Mouse (Mus musculus) left cerebral cortex, adult 8-10 months (tissue): ENCODE results near the gene Parvb. TPM values are rescaled to one million over a fixed set of nuclear protein-coding genes. Genes with fewer than 3 reads are reported as not detected.

ENCODE experiments used
- DNase-seq, 2 experiments: peaks; one replicate each; pipeline ENCODE4 v3.0.0; 2022; ENCODE audit warnings: low spot score in 2 of 2
- total RNA-seq, 4 experiments: library from RNA; stranded (reverse); gene quantifications; 2 replicates each; pipeline ENCODE4 v1.2.4; 2022

The Parvb gene
- total RNA-seq = 10 to 100 TPM; 15.8 to 20.0 (median 17.9) TPM

DNA sequence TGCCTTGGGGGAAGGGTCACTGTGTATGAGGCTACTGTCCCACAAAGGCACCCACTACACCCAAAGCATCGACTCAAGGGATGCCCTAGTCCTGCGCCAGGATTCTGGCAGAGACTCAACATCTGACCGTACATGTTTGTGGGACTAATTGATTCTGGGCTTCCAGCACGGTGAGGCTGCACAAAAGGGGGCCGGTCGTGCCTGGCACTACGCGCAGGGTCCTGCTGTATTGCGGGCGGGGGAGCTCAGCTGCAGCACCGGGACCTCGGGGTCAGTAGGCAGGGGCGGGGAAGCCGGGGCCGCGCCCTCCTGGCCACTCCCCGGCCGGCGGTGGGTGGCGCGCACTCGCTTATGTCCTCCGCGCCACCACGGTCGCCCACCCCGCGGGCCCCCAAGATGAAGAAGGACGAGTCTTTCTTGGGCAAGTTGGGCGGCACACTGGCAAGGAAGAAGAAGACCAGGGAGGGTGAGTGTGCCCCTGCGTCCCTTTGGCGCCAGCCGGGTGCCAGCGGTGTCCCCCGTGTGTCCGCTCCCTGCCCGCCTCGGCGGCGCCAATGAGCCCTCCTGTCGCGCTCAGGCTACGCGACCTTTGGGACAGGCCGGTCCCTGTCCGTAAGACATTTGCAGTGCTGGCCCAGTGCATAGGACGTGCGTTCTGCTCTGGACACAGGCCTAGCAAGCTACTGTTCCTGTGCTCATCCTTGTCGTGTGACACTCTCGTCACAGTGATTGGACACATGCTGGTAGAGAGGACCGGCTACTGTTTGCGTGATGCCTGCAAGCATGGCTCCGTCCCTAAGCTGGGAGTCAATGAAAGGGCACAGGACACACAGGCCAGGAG, at the start of gene Parvb:
Gene Parvb (plus strand): TSS at position 323 of the 841 bp plus-strand sequence.
- peak; percentile 40 to 49 for DNase-seq

DNA sequence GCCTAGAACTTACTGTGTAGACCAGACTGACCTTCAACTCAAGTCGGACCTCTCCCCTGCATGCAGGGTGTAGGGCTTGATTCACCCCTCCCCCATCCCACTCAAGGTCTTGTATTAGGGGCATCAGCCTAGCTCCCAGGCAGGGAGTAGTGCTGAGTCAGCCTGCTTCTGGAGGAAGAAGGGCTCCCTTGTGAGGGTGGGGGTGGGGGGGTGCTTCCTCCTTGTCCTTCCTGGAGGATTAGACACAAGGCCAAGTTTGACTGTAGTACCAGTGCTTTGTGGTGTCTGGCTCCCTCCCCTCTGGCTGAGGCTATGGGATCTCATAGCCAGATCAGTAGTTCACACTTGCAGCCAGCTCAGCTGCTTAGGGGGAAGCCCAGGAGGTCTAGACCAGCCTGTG, 47.9 kb upstream of the Parvb start:
- no peak for DNase-seq

DNA sequence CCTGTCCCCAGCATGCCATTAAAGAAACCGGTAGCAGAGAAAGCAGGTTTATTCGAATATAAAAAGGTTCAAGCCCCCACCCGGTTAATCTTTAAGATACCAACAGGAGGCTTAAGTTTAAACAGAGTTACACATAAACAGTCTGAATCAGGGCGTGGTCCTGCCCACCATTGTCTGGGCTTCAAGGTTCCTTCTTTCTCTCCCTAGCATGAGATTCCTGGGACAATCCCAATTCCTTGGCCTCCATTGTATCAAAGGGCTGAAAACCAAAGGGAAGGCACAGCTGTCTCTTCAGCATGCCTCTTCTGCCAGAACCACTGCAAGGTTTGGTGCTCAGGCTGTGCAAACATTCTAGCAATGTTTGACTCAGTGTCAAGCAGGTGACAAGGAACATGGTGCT, 45.6 kb upstream of the Parvb start:
- DNase-seq = no peak

DNA sequence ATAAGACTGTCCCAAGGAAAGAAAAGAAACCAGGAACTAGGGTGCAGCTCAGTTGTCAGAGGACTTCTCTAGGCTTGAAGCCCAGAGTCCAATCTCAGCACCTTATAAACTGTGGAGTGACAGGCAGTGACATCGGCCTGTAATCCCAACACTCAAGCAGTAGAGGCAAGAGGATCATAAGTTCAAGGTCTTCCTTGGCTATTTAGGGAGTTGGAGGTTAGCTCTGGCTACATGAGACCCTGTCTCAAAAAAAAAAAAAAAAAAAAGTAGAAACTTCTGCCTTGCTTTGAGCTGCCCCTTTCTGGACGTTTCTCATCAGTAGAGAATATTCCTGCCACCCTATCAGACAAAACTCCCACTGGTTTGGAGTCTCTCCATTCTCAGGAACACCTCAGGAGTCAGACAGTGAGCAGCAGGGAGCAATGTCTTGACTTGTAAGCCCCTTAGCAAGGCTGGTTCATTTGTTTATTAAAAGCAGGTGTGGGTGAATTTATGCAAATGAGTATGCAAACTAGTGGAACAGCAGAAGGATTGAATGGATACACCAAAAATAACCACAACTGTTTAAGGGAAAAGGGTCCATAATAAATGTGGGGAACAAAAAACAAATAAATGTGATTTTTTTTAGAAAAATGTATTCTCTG, 42.8 kb upstream of the Parvb start:
- no peak for DNase-seq

DNA sequence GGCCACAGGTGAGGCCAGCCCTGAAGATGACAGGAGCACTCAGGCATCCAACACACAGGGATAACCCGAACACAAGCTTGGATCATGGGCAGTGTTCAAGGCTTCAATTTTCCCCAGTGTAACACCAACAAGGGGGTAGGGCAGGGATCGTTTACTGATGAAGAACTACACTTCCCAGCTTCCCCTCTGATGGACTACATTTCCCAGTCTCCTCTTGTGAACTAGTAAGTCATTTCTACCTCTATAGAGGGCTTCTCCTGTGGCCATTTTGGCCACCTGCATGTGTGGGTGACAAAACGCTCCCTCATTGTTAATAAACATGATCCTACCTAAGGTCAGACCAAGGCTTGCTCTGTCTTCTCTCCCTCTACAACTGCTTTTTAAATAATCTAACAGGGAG, 42.0 kb upstream of the Parvb start:
- DNase-seq = no peak

DNA sequence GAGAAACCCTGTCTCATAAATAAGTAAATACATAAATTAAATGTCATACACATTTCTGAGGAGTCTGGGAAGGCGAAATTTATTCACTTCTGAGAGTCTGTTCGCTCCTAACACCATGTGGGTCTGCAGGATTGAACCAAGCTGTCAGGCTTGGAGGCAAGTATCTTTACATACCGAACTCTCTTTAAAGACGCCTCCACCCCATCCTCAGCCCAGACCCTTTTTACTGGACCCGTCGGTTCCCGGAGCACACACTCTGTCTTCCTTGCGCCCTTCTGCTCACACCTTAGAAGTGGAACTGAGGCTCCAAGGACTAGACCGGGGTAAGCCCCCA, 40.2 kb upstream of the Parvb start:
- no peak for DNase-seq

DNA sequence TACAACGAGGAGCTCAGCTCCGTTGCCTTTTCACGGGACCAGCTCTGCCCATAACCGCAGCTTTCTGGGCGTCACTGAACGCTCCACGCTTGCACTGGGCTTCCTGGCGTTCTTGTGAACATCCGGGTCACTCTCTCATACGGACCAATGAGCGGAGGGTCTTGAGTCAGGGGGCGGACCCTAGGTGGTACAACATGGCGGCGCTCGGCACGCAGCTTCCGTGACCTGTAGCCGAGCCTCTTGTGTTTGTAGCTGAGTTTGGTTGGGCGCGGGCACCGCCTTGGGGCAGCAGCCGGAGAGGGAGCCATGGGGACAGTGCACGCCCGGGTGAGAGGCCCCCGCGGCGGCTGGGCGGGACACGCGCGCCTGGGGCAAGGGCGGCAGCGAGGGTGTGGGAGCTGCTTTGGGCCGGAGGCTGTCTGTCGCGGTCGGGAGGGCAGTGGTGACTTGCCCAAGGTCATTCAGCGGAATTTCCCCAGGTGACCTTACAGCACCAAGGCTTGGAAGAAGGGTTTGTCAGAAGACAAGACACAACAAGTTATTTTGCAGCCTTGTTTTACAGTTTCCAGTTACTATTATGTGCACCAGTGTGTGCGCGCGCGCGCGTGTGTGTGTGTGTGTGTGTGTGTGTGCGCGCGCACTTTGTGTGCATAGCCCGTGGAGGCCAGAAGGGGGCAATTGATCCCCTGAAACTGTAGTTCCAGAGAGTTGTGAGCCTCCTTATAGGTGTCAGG, 39.6 kb upstream of the Parvb start, which contains the start of gene Samm50:
Gene Samm50 (plus strand): TSS at position 184 of the 734 bp plus-strand sequence.
- peak; percentile 88 to 94 for DNase-seq

DNA sequence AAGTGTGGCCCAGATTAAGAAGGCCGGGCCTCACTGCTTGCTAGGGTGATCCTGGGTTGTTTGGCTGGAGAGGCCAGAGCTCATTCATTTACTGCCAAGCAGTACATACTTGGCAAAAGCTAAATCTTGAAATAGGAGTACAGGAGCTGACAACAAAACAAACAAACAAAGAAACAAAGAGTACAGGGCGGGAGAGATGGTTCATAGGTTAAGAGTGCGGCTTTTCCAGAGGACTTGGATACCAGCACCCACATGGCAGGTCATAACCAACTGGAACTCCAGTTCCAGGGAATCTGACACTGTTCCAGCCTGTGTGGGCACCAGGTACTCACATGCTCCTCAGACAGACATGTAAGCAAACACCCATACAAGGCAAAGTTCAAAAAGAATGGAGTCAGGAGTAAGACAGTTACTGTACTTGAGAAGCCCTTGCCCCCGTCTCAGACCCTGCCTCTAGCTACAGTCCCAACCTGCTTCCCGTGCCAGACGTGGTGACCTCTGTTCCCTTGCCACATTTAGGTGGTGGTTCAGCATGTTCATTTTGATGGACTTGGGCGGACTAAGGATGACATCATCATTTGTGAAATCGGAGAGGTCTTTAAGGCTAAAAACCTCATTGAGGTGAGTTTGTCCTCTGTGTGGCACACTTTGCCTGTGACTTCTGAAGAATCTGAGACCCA, 35.2 kb upstream of the Parvb start:
- DNase-seq = no peak

DNA sequence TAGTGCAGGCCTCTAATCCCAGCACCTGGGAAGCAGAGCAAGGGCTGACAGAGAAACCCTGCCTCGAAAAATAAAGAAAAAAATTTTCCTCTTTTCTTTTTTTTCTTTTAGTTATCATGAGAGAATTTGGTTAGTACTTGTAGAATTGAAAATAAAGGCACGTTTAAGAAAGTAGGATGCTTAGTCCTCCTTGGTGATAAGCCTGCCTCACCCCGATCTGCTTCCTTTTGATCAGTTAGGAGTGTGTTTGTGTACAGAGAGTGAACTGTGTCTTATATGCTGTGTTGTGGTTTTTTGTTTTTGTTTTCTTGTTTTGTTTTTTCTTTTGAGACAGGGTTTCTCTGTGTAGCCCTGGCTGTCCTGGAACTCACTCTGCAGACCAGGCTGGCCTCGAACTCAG, 24.5 kb upstream of the Parvb start:
- no peak for DNase-seq

DNA sequence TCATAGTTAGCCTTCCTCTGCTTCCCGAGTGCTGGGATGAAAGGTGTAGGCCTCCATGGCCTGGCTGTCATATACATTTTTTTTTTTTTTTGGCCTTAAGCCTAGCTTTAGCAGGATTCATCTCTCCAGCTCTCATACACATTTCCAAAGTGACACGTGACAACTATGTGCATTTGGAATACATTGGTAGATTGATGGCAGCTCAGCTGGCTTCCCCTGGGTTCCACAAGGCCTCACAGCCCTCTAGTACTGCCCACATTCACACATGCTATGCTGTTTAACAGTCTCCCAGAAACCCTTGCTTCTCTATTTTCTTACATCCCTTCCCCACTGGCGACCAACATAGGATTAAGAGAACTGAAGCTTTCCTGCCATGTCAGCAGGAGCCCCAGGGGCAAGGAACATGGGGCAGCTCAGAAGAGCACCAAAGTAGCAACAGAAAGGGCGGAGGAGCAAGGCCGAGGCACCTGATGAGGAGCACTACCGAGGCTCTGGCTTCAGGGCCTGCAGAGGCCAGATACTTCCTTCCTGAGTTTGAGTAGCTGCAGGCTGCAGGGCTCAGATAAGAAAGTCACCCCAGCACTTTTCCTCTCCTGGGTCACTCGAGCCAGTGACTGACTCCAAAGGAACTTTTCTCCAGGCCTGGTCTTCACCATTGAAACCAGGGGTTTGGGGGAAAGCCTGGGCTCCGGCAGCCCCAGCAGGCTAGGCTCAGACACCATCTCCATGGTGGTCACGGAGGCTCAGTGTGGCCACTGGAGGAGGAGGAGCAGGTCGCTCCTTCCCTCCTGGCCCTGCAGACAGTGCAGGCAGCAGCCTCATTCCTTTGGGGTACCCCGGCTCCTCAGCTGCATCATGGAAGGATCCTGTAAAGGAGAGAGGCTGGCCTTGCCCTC, 22.1 kb upstream of the Parvb start:
- DNase-seq = no peak

DNA sequence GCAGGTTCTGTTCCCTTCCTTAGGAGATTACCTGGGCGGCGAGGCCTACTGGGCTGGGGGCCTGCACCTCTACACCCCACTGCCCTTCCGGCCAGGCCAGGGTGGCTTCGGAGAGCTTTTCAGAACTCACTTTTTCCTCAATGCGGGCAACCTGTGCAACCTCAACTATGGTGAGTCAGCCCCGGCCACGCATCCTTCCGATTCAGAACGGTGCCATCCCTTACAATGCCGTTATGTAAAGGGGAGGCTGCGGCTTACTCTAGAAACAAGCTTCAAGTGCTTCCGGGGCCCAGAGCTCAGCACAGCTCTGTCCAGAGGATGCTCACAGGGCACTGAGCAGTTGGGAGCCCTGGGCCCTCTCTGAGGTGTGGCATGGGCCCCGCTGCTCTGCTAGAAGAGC, 21.4 kb upstream of the Parvb start:
- DNase-seq = no peak

DNA sequence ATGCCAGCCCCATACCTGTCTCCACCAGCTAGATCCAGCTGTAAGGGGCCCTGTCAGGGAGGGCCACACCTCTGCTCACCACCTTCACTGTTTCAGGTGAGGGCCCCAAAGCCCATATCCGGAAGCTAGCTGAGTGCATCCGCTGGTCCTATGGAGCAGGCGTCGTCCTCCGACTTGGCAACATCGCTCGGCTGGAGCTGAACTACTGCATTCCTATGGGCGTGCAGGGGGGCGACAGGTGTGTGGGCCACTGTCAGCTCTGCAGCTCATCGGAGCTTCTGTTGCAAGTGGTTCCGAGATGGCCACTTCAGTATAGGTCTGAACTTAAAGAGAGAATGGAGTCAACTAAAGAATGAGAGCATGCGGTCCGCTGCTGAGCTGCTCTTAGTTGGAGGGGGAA, 20.9 kb upstream of the Parvb start:
- DNase-seq = no peak

DNA sequence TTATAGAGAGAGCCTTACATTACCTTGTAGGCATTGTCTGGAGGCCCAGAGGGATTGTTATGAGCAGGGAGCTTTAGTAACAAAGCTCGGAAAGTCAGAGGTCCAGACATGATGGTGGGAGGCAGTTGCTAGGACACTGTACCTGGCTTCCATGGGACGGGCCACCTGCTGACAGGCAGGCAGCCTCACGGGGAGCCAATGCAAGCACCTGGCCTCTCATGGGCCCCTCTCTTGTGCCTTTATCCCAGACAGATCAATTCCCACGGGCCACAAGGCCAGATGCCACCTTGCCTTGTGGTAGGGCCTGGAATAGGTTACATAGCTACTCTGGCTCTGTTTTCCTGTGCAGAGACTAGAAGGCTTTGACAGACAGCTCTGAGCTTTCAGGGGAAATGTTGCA, 20.3 kb upstream of the Parvb start:
- DNase-seq = no peak

DNA sequence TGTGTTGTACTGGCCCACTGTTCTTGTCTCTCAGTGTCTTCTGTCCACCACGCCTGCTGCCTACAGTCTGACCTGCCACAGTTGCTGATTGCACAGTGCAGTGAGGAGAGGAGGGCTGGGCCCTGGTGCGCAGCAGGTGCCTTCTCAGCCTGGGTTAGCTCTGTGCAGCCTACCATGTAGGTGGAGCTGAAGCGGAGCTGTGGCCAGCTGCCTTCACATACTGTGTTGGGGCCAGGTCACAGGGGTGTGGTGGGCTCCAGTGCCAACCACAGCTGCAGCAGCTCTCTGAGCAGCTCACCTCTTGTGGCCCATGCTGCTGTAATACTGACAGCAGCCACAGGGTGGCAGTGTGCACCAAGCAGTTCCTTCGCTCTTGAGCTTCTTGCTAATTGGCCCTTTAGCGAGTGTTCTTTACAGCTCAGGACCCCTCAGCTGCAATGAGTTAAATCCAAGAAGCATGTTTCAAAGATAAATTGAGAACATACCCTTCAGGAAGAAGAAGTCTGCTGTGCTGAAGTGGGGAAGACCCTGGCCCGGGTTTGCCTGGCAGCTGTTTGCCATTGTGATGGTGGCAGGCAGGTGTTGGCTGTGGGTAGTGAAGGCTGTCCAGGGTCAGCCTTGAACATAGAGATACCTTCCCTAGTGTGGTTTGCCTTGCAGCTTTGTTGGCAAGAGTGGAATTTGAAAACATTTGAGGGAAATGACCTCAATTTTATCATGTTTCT, 19.6 kb upstream of the Parvb start:
- peak; percentile 62 to 94 for DNase-seq

DNA sequence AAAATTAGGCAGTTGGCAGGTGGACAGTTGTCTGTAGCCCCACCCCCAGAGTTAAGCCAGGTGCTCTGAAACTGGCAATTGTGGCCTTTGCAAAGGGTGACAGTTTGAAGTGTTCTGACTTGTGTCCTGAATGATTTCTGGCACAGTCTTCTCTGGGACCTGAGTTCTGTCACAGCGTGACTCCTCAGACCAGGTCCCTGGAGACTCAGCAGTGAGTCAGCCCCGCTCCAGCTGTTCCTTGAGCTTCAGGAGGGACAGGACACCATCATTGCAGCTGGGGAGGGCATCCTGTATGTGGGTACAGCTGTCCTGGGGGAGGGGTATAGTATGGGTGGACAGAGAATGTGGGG, 19.1 kb upstream of the Parvb start:
- DNase-seq = no peak

DNA sequence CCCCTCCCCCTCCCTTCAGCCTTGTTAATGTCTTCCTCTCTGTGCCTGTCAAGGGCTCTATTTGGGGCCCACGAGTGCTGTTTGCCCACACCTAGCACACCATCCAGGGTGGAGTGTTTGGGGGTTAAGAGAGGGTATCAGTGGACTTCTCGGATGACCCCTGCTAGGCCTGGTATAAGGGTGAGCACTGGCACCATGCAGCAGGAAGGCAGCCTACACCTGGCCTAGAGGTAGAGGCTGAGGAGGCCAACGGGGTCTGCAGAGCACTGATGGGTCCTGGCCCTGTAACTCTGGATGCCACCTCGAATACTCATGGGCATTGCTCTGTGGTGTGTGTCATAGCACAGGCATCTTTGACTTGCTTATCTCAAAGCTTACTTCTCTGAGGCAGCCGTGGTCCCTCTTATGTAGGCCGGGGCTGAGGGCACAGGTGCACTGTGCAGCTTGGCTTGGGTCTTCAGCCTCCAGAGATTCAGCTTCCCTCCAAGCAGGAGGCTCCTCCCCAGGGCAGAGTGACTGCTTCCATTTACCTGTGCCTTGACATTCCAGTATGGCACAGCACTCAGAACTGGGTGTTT, 18.6 kb upstream of the Parvb start:
- no peak for DNase-seq

DNA sequence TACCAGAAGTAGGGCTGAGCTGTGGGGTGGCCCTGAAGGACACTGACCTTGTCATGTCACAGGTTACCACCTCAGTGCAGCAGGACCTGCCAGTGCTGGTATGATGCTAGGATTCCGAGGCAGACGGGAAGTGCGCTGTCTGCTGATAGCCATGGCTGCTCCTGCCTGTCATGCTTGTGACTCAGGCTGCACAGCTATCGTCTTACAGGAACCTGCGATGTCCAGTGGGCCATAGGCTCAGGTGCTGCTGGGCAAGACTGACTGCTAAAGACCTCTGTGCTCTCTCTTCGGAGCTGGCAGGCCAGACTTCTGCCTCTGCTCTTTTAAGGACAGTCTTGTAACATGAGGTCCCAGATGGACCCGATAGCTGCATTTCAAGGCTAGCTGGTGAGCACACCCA, 17.4 kb upstream of the Parvb start:
- DNase-seq = no peak

DNA sequence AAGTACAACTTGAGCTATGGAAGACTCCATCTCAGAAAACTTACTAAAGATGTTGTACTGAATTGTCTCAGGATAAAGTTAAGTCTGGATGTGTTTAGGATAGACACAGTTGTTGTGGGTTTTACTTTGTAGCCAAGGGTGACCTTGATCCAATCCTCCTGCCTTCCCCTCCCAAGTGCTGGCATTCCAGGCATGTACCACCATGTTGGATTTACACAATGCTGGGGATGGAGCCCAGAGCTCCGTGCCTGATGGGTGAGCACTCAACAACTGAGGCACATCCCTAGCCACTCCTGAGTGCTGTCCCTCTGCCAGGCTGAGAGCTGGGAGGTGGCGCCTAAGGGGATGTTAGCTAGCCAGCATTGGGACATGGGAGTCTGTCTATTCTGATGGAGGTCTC, 16.6 kb upstream of the Parvb start:
- DNase-seq = no peak

DNA sequence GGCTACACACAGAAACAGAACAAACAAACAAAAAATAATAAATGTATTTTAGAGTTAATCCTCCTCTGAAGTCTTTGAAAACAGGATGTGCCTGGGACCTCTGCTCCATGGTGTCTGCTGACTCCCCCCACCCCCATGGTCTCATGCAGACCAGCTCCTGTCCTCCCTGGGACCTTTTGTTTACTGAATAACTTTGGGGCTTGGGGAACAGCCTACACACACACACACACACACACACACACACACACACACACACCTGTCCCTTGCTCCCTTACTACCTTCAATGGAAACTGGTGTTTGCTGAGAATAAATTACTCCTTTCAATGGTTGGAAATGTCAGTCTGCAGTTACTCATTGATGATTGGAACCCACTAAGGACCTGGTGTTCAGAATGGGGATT, 15.8 kb upstream of the Parvb start:
- no peak for DNase-seq
